Mouse (Mus musculus) cerebellum, postnatal 25 days (tissue): ENCODE measurements at regions not wholly inside any gene's neighbourhood (a gene's known extent, or its start where the extent isn't known, plus 50 kb on each side); places are given as distances from the start of the nearest gene placed in this dataset.
"Not testable (repeated sequence)": the region's sequence is repeated elsewhere in the genome, so short reads cannot be mapped to it uniquely, and the experiment has no call there.

Experiments
- DNase-seq, 2 experiments: peaks; one replicate each; pipeline ENCODE4 v3.0.0; 2021; ENCODE audit warnings: mixed read lengths in 2 of 2

DNA sequence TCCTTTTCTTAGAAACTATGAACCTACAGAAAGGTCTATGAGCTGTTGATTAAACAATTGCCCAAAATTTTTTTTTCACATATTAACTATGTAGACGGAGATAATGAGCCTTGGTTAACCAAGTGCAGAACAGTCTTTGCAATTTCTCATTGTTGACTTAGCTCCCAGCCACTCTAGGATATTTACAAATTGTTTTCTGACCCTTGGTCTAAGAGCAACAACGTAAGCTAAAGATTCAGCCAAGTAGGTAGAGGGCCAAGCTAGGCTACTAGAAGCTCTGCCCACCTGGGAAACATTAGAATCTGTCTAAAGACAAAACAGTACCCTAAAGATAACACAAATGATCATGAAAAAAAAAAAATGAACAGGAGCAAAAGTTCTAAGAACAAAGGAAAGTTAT, 67.5 kb upstream of the Map9 start:
- DNase-seq, result no peak

- no peak for DNase-seq
These were observed 68.8 kb upstream of the Map9 start for GRCm38 (mm10) chr3:82288996-82289395.

- no peak for DNase-seq
These were observed 80.7 kb upstream of the Map9 start for GRCm38 (mm10) chr3:82276977-82277714.

DNA sequence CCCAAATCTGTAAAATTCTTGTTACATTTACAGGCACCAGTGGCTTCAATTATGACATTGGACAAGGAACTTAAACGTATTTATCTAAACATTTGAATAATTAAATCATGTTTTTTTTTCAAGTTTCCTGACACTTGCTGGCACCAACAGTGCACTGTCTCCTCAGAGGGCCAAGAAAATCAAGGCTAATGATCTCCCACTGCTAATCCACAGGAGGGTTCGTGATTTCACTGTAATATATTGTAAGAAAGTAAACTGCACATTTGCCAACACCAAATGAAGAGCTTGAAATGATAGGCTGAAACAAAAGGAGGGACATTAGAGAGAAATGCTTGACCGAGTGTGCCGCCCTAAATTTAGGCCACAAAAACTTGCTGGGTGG, 82.0 kb upstream of the Map9 start:
- no peak for DNase-seq

DNA sequence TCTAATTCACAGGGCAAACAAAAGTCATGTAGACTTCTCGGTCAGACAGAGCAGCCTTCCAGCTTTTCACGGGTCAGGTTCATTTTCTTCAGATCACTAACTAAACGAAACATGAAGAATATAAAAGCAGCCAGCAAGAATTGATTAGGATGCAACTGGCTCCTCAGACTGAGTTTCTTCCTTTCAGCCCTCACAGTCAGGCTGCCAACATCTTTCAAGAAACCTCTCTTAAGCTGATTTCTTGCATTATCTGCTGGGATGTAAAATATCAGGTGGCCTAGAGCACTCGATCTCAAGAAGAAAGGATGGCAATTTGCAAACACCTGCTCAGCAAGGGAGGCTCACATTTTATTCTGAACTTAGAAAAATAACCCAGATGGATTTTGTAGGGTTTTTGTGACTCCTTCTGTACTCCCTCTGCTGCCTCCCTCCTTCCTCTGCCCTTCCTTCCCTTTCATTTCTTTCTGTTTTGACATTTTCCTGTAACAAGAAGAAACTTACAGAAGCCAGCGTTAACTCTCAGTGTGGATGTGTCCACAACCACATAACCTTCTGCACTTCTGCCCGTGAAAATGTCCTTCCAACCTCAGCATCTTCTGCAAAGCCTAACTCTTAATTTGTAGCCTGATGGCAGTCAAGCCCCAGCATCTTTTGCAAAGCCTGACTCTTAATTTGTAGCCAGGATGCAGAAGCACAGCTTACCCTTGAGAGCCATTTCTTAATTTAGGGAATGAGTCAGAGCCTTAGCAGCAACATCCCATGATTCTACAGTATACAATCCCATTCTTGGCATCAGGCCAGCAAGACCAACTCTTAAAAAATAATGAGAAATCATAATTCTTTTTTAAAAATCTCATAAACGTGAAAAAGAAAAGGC, 82.7 kb upstream of the Map9 start:
- peak; percentile 13 to 37 for DNase-seq

GRCm38 (mm10) chr3:82274196-82274937, 83.5 kb upstream of the Map9 start:
- no peak for DNase-seq

DNA sequence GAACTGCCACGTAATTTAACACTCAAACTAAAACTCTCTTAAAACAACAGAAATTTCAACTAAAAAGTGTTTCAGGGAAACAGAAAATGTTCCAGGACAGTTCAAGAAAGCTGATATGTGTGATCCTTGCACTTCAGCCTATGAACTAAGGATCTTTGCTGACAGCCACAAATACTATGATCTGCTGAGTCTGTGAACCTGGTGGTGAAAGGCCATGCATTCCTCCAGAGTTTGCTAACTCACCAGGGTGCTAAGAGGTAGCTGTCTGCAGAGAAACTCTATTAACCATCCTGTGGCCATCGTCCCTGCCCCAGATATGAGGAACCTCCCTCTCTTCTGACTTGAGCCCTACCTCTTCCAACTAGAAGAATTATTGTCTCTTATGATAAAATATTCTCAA, 84.3 kb upstream of the Map9 start:
- DNase-seq, result not testable (repeated sequence)

DNA sequence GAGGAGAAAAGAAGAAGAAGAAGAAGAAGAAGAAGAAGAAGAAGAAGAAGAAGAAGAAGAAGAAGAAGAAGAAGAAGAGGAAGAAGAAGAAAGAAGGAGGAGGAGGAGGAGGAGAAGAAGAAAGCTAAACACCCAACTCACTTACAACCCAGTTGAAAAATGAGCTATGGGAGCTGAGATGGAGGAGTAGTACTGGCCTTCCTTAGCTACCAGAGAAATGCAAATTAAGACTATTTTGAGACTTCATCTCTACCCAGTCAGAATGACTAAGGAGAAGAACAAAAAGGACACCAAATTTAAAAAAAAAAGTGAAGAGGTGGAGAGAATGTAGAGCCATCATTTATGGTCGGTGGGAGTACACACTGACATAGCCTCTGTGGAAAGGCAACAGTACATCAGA, 85.9 kb upstream of the Map9 start:
- DNase-seq, result no peak

DNA sequence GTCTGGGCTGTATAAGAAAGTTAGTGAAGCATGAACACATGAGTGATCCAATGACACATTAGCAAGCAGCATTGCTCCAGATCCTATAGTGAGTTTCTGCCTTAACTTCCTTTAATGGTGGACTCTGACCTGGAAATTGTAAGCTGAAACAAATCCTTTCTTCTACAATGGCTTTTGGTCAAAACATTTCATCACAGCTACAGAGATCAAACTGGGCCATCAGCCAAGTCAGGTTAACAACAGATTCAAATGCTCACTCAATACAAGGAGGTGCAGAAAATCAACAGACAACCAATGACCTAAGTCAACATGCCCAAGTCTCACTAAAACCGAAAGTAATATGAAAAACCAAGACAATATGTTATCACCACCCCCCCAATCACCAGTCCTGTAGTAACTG, 91.9 kb upstream of the Map9 start:
- no peak for DNase-seq

GRCm38 (mm10) chr3:82261976-82262375, 95.9 kb upstream of the Map9 start:
- no peak for DNase-seq

GRCm38 (mm10) chr3:82259986-82260652, 97.7 kb upstream of the Map9 start:
- DNase-seq, result no peak

DNA sequence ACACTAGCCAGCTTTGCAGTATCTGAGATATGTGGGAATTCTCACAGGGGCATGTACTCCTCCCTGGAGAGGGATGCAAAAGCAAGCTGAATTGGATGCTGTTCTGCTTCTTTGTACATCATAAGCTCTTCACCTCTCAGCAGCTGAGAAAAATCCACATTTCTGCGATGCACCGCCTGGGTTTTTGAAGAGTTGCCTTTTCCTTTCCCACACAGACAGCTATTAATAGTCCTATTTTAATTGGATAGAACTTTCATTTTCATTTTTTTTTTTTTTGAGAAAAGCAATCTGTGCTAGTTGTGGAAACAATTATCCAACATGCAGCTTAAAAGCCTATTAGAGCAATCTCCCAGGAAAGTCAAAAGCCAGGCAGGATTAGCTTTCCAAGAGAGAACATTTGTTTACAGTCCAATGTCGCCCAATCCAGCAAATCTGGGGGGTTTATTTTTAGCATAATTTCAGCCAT, 105.2 kb upstream of the Gucy1a1 start:
- DNase-seq, result no peak

DNA sequence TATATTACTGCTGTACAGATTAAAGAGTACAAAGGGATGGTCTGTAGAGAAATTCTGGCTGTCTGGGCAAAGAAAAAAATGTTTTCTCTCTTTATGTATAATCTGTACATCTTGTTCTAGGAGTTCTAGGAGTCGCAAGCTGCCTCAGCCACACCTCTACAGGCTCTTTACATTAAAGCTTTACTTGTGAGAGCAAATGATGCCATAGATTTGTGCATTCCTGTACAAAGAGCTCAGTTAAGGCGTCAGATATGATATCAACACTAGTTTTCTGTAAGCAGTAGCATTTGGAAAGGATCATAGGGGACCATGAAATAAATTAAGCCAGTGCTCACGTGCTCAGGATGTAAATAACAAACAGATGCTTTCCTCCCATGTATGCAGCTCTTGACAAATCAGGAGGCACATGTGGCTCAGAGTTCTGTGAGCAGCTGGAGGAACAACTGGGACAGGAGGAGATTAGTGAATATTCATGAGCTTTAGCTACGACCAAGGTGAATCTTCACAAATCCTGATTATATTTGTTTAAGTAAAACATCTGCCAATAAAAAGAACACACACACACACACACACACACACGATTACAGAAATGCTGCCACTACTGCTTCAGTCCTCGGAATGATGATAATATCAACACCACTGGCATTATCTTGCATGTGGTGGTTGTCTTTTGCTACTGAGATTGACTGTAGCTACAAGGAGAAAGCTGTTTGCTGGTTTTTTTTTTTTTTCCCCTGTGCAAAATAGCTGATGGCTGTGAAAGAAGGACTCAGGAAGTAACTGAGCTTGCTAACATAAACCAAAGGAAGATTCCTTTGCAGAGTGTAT, 104.6 kb upstream of the Gucy1a1 start:
- DNase-seq, result no peak

DNA sequence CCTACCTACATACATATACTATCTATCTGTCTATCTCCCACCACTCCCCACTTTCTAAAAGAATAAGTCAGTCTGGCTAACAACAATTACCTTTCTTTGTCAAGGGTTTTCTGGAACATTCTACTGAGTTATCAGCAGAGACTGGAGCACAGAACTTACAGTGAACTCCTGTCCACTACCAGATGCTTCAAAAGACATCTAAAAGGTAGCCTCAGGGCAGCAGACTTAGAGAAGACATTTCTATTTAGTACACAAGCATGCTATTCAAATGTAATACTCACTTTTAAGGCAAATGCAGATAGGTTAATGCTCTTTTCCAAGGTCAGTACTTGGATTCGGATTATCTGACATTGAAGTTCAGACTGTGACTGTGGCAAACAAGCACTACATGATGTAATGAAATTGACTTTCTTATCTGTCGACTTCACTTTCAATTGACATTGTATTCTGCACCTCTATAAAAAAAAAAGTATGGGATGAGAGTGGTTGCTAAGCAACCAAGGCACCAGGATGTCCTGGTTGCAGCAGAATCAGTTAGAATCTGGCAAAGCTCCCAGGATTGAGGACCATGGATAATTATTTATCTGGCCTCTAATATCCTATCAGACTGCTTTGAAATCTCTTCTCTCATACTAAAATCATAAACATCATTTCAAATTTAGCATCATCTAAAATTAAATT, 90.9 kb upstream of the Gucy1a1 start:
- peak in 1 of 2 experiments; percentile 15 for DNase-seq

DNA sequence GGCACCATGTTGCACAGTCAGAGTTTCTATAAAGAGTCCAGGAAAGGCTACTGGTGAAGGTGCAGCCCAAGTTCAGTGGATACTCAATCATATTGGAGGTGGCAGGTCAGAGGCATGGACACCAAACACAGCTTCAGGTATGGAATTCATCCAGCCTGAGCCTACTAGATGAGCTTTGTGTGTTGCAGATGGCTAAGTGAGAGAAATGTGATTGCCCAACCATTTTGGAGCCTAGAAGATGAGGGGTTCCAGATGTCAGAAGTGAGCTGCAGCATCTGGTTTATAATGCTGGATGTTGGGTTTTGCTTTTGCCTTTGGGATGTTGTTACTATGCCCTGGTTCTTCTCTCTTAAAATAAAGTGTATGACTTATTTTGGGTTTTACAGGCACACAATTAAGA, 88.7 kb upstream of the Gucy1a1 start:
- DNase-seq, result no peak

- DNase-seq, result no peak
These were observed 77.8 kb upstream of the Gucy1a1 start for GRCm38 (mm10) chr3:82223379-82223778.

- no peak for DNase-seq
These were observed 76.3 kb upstream of the Gucy1a1 start for GRCm38 (mm10) chr3:82221924-82222323.

- DNase-seq, result not testable (repeated sequence)
These were observed 73.8 kb upstream of the Gucy1a1 start for GRCm38 (mm10) chr3:82219192-82219885.

DNA sequence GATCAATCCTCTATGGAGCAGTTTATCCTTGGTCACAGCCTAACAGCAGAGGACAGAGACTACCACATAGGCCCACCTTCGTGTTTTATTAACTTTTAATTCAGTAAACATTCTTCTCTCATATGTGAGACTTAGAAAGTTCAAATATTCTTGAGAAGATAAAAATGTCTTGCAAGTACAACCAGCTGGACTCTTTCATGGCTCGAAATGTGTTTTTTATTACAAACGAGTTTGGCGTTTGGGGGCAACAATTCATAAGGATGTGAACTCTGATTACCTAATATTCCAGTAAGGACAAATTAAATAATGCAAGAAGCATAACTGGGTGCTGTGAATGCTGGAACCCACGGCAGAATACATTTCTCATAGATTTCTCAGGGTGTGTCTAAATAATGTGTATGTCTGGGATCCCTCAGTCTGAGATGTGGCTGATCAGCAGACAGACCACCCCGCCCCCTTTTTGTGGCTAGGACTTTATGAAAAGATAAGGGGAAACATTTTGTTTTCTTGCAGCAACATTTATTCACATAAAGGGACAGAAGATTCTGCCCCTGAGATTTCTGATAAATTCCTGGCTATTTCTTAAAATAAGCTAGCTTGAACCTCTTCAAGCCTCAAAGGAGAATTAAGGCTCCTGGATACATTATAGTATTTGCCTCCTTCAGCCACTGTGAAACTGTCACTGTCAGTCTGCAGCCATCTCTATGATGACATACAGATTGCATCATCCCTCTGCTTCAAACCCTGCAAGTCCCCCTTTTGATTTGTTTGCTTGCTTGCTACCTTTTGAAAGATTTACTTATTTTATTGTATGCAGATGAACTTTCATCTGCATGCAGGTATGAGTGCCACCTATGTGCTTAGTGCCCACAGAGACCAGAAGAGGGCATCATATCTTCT, 69.2 kb upstream of the Gucy1a1 start:
- DNase-seq, result no peak

GRCm38 (mm10) chr3:82207321-82207720, 61.7 kb upstream of the Gucy1a1 start:
- no peak for DNase-seq
